In genomic region chr12:111471119-111471518, GRCm38 (mm10) we compare ENCODE assay signal across 11 mouse cellular contexts. TPM values are rescaled to one million over a fixed set of nuclear protein-coding genes. Genes with fewer than 3 reads are reported as not detected.
"Had no signal": no experiment of that assay in that cellular context is flagged by ENCODE, and none has a peak within 500 bp of the region (broad histone marks: within the 10 kb centered on the region; RNA-seq: fewer than 3 reads in every experiment).

No protein-coding gene starts in this region.

- ATAC-seq: intestine, postnatal 0 days; liver, postnatal 0 days had no signal

- DNase-seq: kidney, adult 9 months; kidney, postnatal 36 days; liver; liver, embryonic 13.5 days; liver, postnatal 0 days; midbrain, embryonic 14.5 days; right cerebral cortex, adult 18-20 months; thymus, adult 18-20 months; thymus, postnatal 14 days had no signal

RNA-seq across cellular contexts. Expression of gene Gm266, which starts 14.5 kb away (rescaled TPM):
- total RNA-seq: megakaryocyte progenitor cell, adult 5-6 weeks had no signal
